Mouse (Mus musculus): ENCODE measurements around the gene Acpp.

DNA sequence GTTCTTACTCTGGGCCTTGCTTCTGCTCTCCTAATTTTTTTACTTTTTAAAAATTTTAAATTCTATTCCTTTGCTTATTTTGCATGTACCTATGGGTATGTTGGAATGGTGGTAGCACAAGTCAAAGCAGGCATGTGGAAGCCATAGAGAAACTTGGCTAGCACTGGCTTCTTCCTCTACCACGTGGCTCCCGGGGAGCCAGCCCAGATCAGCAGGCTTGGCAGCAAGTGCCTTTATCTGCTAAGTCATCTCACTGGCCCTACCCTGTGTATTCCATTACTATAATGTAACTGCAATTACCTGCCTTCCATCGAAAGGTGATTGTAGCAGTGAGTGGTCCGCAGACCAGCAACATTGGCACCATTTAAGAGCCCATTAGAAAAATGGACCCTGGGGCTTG lies 22.8 kb upstream of the Acpp start:
- TF ChIP-seq CTCF (IDR thresholded peaks at IDR 0.05; ENCODE audit: low read depth) (no peak), EP300 (IDR thresholded peaks at IDR 0.05; ENCODE audit: low read depth) (no peak)

All from liver, embryonic 14.5 days (tissue).